Mouse (Mus musculus) heart, postnatal 0 days (tissue): ENCODE data around the gene Hrh1. TPM values are rescaled to one million over a fixed set of nuclear protein-coding genes. Genes with fewer than 3 reads are reported as not detected.

Source experiments
- ATAC-seq: fragments of 200-750 bp; cut with Nextera tagmentation; 2 replicates; pipeline ENCODE4 v1.8.0; 2017; ENCODE audit warnings: low read depth, moderate number of reproducible peaks, moderate library complexity; ENCODE audit not compliant: insufficient read depth
- DNase-seq: peaks from one replicate; pipeline ENCODE4 v3.0.0-alpha.2; 2016; ENCODE audit warnings: low spot score
- H3K27ac ChIP-seq: fragments of 300-500 bp; sonication (generic); 2 replicates; pipeline ENCODE4 v1.5.1; 2014; ENCODE audit warnings: low read depth, mild to moderate bottlenecking
- H3K27me3 ChIP-seq: fragments of 300-500 bp; sonication (generic); 2 replicates; pipeline ENCODE4 v1.6.1; 2014; ENCODE audit warnings: low read length, mixed read lengths; ENCODE audit not compliant: control insufficient read depth, insufficient read depth
- H3K36me3 ChIP-seq: fragments of 300-500 bp; sonication (generic); replicated peaks from 2 replicates; pipeline ENCODE4 v1.6.1; 2014; ENCODE audit warnings: low read length, mixed read lengths; ENCODE audit not compliant: control insufficient read depth, insufficient read depth
- H3K4me1 ChIP-seq: fragments of 300-500 bp; sonication (generic); 2 replicates; pipeline ENCODE4 v1.6.1; 2014; ENCODE audit warnings: antibody characterized with exemption; ENCODE audit not compliant: control insufficient read depth, insufficient read depth
- H3K4me2 ChIP-seq: fragments of 300-500 bp; sonication (generic); 2 replicates; pipeline ENCODE4 v1.6.1; 2014; ENCODE audit warnings: low read depth, mild to moderate bottlenecking, low read length, moderate library complexity
- H3K4me3 ChIP-seq: fragments of 300-500 bp; sonication (generic); 2 replicates; pipeline ENCODE4 v1.5.1; 2014; ENCODE audit warnings: low read depth, low read length
- H3K9ac ChIP-seq: fragments of 300-500 bp; sonication (generic); replicated peaks from 2 replicates; pipeline ENCODE4 v1.6.1; 2014; ENCODE audit warnings: low read depth, low read length, mixed read lengths
- H3K9me3 ChIP-seq: fragments of 300-500 bp; sonication (generic); replicated peaks from 2 replicates; pipeline ENCODE4 v1.6.1; 2016; ENCODE audit warnings: low read length; ENCODE audit not compliant: control insufficient read depth
- CTCF ChIP-seq: IDR thresholded peaks from 2 replicates; pipeline ENCODE4 v1.5.1; 2016; ENCODE audit warnings: antibody characterized with exemption, control low read depth, low read depth
- EP300 ChIP-seq: IDR thresholded peaks from 2 replicates; pipeline ENCODE4 v1.6.1; 2016; ENCODE audit warnings: antibody characterized with exemption, low read depth
- WGBS: fragments of 180-500 bp; shearing (Covaris S2); extraction: QIAGEN DNeasy Blood & Tissue Kit; methylation state at CpG from one replicate; pipeline ENCODE4 v1.1.7; 2014; 5-methylcytosine and 5-hydroxymethylcytosine counted together
- polyA plus RNA-seq: library from polyadenylated mRNA; unstranded; fragments of >200 nt; fragmentation: Nextera tagmentation; extraction: Ambion mirVana; gene quantifications from 2 replicates; pipeline ENCODE4 v1.2.1, GENCODE M21; 2015
- total RNA-seq: library from RNA; depleted of rRNA; stranded (reverse); fragments of >200 nt; gene quantifications from 2 replicates; pipeline ENCODE4 v1.2.3, GENCODE M21; 2014; ENCODE audit warnings: low replicate concordance

The Hrh1 gene
- total and polyA plus RNA-seq, 2 experiments from 2014 or later = not detected

DNA sequence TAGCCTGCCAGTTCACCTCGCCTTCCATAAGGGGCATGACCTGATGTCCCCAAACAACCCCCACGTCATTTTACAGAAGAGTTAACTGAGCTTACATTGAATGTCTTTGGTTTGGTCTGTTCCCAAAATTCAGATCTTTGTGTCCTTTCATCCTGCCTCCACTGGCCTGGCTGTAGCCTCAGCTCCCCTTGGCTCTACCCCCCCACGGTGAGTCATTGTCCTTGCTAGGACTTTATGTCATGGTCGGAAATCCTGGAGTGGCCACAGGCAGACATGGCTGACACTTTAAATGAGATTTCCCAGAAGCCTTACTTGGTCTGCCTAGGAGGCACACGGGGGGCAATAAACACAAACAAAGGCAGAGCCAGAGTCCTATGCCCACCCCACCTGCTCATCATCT is 31.5 kb upstream of the Hrh1 start:
- no peak for TF ChIP-seq CTCF
- no peak for TF ChIP-seq EP300
- no peak overlapping the region for H3K4me2 ChIP-seq
- ATAC-seq = no peak
- no peaks in the 10 kb centered on the region for H3K4me1 ChIP-seq
- DNase-seq = no peak
- no peaks in the 10 kb centered on the region for H3K9me3 ChIP-seq
- no peaks in the 10 kb centered on the region for H3K36me3 ChIP-seq
- no peaks in the 10 kb centered on the region for H3K27me3 ChIP-seq
- no peak overlapping the region for H3K27ac ChIP-seq
- no peak overlapping the region for H3K9ac ChIP-seq
- H3K4me3 ChIP-seq = no peak overlapping the region
- 58% methylated on average over 5 of the region's 5 CpGs for WGBS

DNA sequence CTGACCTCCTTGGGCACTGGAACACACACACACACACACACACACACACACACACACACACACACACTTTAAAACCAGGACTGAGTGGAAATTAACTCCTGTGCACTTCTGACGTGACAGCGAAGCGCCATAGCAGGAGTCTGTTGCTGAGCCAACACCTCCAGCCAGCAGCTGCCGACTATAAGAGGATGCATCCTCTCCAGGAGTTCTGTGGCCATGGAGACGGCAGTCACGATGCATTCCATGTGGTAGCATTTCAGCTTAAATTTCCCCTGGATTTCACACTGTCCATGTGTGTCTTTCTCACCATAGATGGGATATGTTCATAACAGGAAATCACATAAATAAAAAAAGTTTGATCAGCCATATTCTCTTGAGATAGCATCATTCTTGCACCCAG is 30.1 kb upstream of the Hrh1 start:
- H3K27ac ChIP-seq = no peak overlapping the region
- no peak overlapping the region for H3K4me2 ChIP-seq
- 59% methylated on average over 6 of the region's 6 CpGs for WGBS
- ATAC-seq (no peak), DNase-seq (no peak)
- no peak overlapping the region for H3K9ac ChIP-seq
- H3K4me1 ChIP-seq = no peaks in the 10 kb centered on the region
- H3K4me3 ChIP-seq = no peak overlapping the region
- no peak for TF ChIP-seq CTCF
- no peak for TF ChIP-seq EP300
- H3K27me3 ChIP-seq = no peaks in the 10 kb centered on the region
- no peaks in the 10 kb centered on the region for H3K36me3 ChIP-seq
- H3K9me3 ChIP-seq = no peaks in the 10 kb centered on the region

DNA sequence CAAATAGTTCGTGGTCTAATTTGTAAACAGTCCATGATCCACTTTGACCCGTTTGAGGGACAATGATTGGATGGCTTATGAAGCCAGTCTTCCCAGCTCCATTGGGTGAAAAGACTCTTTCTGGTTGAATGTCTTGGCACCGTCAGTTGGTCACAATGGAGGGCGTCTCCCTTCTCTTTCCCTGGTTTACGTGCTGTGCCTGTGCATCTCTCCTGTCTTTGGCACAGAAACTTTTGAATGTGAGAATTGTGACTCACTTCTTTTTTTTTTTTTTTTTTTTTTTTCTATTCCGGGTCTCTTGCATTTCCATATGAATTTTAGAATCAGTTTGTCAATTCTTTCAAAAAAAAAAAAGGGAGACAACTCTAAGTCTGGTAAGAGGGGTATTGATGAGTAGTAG is 29.5 kb upstream of the Hrh1 start:
- H3K27me3 ChIP-seq = no peaks in the 10 kb centered on the region
- no peaks in the 10 kb centered on the region for H3K4me1 ChIP-seq
- no peak for TF ChIP-seq CTCF
- no peak for TF ChIP-seq EP300
- ATAC-seq (no peak), DNase-seq (no peak)
- no peak overlapping the region for H3K27ac ChIP-seq
- H3K4me3 ChIP-seq = no peak overlapping the region
- H3K4me2 ChIP-seq = no peak overlapping the region
- H3K9me3 ChIP-seq = no peaks in the 10 kb centered on the region
- H3K9ac ChIP-seq = no peak overlapping the region
- 66% methylated on average over 6 of the region's 6 CpGs for WGBS
- H3K36me3 ChIP-seq = no peaks in the 10 kb centered on the region

DNA sequence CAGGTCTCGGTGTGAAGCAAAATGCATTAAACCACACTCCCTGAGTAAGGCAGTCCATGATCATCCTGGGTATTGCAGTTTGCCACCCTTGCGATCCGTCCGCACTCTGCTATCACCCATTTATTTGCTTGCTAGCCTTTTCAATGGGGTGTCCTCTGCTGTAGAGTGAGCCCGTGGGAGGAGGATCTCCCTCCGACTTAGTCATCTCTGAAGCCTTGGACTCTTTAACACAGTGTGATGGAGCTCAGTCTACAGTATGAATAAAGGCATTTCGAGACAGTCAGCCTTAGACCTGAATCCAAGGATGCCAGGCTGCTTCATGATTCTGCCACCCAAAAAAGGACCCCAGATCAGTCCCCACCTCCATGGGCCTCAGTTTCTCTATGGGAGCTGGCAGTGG is 25.0 kb upstream of the Hrh1 start:
- H3K36me3 ChIP-seq = no peaks in the 10 kb centered on the region
- no peak for DNase-seq

DNA sequence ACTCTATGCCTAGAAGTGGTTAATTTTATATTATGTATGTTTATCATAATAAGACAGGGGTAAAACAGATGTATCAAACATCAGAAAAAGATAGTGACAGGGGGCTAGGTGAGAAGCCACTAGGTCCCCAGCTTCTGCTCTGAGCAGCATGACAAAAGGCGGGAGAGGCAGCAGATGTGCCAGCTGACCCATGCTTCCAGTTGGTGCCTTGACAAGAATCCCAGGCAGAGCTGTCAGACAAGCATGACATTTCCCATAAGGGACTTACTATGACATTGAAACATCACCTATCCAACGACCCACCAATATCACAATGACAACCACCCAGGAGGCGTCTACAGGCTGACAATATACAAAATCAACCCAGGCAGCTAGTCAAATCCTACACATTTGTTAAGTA is 16.9 kb upstream of the Hrh1 start:
- no peak for TF ChIP-seq CTCF
- TF ChIP-seq EP300 = no peak
- no peaks in the 10 kb centered on the region for H3K4me1 ChIP-seq
- no peaks in the 10 kb centered on the region for H3K9me3 ChIP-seq
- no peak overlapping the region for H3K27ac ChIP-seq
- no peak overlapping the region for H3K9ac ChIP-seq
- DNase-seq (no peak), ATAC-seq (no peak)
- H3K4me2 ChIP-seq = no peak overlapping the region
- H3K4me3 ChIP-seq = no peak overlapping the region
- 44% methylated on average over 3 of the region's 3 CpGs for WGBS
- H3K36me3 ChIP-seq = no peaks in the 10 kb centered on the region
- H3K27me3 ChIP-seq = no peaks in the 10 kb centered on the region

More for the DNA sequence above, 25.0 kb upstream of the Hrh1 start:
- TF ChIP-seq EP300 (no peak), CTCF (no peak)
- Histone ChIP-seq H3K4me3 (no peak overlapping the region), H3K27ac (no peak overlapping the region), H3K4me1 (no peaks in the 10 kb centered on the region), H3K27me3 (no peaks in the 10 kb centered on the region), H3K4me2 (no peak overlapping the region), H3K9ac (no peak overlapping the region), H3K9me3 (no peaks in the 10 kb centered on the region)
- 80% methylated on average over 7 of the region's 7 CpGs for WGBS
- no peak for ATAC-seq

DNA sequence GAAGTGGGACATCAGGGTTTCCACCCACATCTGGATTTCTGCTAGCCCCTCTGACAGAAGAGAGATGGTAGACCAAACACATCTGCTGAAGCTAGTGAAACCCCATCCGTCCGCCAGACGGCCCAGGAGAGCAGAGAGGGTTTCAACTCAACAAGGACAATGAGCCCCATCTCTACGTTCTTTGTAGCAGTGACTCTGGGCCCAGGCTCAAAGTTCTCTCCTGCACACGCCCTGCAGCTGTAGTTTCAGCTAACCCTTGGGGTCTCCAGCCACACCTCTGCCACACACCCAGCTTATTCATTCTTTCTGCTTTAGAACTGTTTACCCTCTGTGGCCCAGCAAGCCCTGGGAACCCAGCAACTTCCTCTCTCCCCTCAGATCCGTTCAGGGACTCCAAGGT is 10.4 kb upstream of the Hrh1 start:
- TF ChIP-seq EP300 = no peak
- TF ChIP-seq CTCF = no peak
- no peak for ATAC-seq
- no peak overlapping the region for H3K9ac ChIP-seq
- no peak overlapping the region for H3K4me2 ChIP-seq
- H3K27ac ChIP-seq = no peak overlapping the region
- WGBS = 69% methylated on average over 6 of the region's 6 CpGs
- H3K36me3 ChIP-seq = no peaks in the 10 kb centered on the region
- DNase-seq = no peak
- H3K4me3 ChIP-seq = no peak overlapping the region
- H3K4me1 ChIP-seq = 0 out of 2 replicates have a peak, but pooled peaks cover 3% of the 10 kb centered on the region
- H3K9me3 ChIP-seq = no peaks in the 10 kb centered on the region
- no peaks in the 10 kb centered on the region for H3K27me3 ChIP-seq
